Mouse (Mus musculus) left cerebral cortex, postnatal 36 days (tissue): Measurements from ENCODE around the gene Gse1. TPM values are rescaled to one million over a fixed set of nuclear protein-coding genes. Genes with fewer than 3 reads are reported as not detected.
A peak's percentile ranks its signal among the peaks of the same experiment; 100 is the strongest.

Source experiments
- DNase-seq, 2 experiments: peaks; one replicate each; pipeline ENCODE4 v3.0.0; 2021 to 2022; ENCODE audit warnings: low spot score in 2 of 2, mixed read lengths in 1 of 2
- intact Hi-C: fragments of 180-260 bp; cut with DNase I; formaldehyde crosslinking; loops from one replicate; pipeline ENCODE4 v1.15.1; 2025
- total RNA-seq, 2 experiments: library from RNA; stranded (reverse); gene quantifications; 2 replicates each; pipeline ENCODE4 v1.2.3; 2021

The Gse1 gene
- total RNA-seq, 2 experiments from 2014 or later = 64.1 to 87.6 TPM

DNA sequence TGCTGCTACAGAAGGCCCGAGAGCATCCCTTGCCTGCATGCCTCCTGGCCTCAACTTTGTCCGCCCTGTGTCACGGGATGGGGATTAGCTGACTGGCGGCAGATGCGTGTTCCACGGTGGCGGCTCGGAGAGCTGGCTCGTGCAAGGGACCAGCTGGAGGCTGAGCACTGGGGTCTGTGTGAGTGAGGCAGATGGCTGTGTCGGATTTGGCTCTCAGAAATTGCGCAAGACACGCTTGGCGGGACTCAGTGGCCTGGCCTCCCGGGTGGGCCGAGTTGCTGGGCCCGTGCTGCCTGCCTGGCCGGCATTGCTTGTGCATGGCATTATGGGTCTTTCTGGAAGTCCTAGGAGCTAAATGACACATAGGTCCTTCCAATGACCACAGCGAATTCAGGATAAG is 81.1 kb downstream of the Gse1 start:
- intact Hi-C loops = no loop called here
- peak in 1 of 2 experiments; percentile 54 for DNase-seq

DNA sequence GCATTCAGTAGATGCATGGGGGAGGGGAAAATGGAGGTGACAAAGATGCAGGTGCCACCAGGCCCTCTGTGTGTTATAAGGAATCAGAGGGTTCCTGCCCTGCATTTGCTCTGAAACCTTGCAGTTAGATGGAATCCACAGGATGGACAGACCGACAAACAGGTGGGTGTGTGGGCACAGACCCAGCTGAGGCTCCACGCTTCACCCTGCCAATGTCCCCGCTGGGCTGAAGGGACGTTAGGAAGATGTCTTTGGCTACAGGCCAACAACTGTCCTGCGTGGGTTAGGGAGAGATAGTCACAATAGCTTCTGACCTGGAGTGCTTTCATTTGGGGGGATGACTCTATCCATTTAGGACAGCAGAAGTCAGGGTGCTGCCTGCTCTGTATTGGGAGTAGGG is 81.8 kb downstream of the Gse1 start:
- DNase-seq = no peak
- intact Hi-C loops = no loop called here

DNA sequence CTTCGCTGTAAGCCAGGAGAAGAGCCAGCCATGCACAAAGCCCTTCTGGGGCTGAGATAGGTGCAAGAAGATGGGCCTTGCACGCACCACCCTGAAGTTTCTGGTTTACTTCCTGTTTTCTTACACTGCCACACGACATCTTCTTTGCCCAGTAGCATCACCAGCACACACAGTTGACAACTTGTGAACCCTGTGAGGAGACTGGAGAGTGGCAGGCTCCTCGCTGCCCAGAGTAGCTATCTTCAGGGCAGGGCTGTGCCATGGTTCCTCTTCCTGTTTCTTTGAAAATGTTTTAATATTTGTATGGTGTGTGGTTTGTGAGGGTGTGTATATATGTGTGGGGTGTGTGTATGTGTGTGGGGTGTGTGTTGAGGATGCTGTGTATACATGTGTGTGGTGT is 84.2 kb downstream of the Gse1 start:
- intact Hi-C loops = no loop called here
- DNase-seq = no peak

- DNase-seq = no peak
- intact Hi-C loops = no loop called here
Measured at GRCm38 (mm10) chr8:120313674-120314073, 85.4 kb downstream of the Gse1 start.

DNA sequence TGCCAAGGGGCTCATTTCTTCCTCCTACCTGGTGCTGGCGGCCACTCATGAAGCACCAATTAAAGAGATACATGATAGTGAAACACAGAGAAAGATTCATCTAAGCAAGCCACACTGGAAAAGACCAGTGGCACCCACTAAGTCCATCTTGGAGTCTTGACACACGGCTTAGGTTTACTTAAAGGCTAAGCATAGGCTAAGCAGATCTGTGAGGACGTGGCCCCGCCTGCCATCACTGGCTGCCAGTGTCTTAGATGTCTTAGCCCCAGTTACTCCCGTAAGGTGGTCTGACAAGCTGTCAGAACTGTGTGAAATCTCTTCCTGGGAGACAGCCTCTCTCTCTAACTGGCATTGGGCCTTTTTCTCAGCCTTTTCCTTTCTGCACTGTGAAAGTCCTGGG is 86.7 kb downstream of the Gse1 start:
- intact Hi-C loops = no loop called here
- no peak for DNase-seq

DNA sequence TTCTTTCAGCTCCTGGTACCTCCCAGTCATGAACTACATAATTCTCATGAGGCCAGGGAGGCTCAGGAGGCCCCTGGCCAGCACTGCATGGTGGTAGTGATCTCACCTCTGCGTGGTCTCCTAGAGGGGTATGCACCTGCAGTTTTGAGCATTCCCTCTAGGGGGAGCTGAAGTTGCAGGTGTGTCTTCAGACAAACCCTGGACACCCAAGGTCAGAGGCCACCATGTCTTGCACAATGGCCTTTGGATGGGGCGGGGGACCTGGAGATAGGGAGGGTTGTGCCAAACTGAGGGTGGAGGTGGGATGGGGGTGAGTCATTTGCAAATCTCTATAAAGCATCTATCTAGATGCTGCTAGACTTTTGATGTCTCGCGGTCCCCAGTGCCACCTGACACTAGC is 87.4 kb downstream of the Gse1 start:
- no peak for DNase-seq
- intact Hi-C loops = no loop called here

DNA sequence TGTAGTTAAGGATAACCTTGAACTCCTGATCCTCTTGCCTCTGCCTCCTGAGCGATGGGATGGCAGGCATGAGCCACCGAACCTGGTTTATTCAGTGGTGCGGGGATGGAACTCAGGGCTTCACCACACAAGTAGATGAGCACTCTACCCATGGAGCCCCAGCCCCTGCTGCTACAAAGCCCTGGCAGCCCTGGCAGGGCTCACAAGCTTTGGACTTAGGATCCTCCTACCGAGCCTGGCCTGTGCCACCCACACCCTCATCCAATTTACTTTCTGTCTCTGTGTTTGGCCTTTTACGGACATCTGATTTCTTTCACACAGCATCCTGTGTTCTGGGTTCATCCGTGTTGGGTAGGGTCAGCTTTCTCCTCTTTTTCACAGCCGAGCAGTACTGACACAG is 88.5 kb downstream of the Gse1 start:
- intact Hi-C loops = no loop called here
- DNase-seq = no peak

GRCm38 (mm10) chr8:120317118-120317824 is 89.0 kb downstream of the Gse1 start:
- DNase-seq = no peak
- intact Hi-C loops = no loop called here

DNA sequence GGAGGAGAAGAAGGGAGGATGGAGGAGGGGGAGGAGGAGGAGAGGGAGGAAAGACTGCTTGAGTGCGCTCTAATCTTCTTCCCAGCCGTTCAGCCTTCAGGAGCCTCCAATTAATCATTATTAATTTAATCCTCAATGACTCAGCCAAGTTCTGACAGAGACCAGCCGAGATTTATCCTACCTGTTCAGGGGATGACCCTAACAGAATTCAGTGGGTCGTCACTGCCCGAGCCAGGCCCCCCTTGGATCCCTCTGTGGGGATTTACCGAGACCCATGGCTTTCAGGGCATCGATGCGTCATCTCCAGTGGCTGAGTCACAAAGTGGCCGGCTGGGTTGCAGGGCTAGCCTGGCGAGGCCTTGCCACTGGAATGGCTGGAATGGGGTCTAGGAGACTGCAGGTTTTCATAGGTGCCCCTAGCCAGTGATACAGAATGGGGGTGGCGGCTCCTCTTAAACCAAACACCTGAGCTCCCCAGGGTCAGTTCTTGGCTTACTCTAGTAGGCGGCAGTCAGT is 90.3 kb downstream of the Gse1 start:
- no peak for DNase-seq
- intact Hi-C loops = loop anchor here (2.0 kb wide), 2 partner anchors 30 to 140 kb away; no protein-coding TSS in a partner anchor

GRCm38 (mm10) chr8:120319449-120319848 is 91.2 kb downstream of the Gse1 start:
- DNase-seq = peak; percentile 66 to 71
- intact Hi-C loops = loop anchor here (2.0 kb wide), 2 partner anchors 31 to 141 kb away; no protein-coding TSS in a partner anchor

DNA sequence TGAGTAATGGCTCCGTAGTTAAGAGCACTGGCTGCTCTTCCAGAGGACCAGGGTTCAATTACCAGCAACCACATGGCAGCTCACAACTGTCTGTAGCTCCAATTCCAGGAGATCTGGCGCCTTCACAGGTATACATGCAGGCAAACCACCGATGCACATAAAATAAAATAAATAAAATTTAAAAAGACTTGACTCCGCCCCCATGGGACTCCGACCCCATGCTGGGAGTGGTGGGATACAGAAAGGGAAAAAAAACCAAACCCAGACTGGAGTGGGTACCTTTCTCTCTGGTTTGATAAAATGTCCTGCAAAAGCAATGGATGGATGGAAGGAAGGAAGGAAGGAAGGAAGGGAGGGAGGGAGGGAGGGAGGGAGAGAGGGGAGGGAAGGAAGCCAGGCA is 91.9 kb downstream of the Gse1 start:
- intact Hi-C loops = loop anchor here (5.0 kb wide), 1 partner anchor 42 kb away; no protein-coding TSS in a partner anchor
- DNase-seq = no peak

DNA sequence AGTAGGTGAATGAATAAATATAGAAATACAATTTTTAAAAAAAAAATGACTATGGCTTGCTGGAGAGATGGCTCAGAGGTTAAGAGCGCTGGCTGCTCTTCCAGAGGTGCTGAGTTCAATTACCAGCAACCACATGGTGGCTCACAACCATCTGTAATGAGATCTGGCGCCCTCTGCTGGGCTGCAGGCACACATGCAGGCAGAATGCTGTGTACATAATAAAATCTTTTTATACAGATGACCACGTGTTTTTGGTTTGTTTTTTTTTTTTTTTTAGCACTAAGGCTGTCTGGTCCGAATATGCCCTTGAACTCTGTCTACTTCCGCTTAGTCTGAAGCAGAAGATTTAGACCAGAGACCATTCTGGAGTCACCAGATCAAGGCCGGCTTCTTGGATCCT is 93.5 kb downstream of the Gse1 start:
- intact Hi-C loops = loop anchor here (5.0 kb wide), 1 partner anchor 41 kb away; no protein-coding TSS in a partner anchor

DNA sequence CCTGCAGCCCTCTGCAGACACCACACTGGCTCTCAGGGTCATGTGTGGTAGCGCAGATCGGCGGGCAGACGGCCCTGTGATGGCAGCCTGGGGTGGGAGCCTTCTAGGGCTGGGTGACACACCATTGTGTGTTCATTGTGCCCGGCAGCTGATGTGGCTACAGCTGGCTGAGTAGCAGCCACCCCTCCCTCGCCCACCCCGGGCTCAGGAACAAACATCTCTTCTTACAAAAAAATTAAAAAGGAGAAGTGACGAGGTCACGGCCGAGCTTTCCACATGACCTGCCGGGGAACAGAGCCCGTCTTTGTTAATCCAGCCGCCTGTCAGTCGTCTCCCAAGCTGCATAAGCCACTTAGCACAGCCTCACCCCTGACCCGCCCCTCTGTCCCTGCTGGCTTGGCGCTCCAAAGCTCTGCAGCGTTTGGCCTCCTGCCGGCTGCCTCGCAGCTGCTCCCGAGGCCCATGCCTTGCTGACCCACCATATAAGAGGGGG is 94.7 kb downstream of the Gse1 start:
- intact Hi-C loops = loop anchor here (5.0 kb wide), 1 partner anchor 39 kb away; no protein-coding TSS in a partner anchor
- DNase-seq = no peak

More for the DNA sequence above, 93.5 kb downstream of the Gse1 start:
- no peak for DNase-seq

DNA sequence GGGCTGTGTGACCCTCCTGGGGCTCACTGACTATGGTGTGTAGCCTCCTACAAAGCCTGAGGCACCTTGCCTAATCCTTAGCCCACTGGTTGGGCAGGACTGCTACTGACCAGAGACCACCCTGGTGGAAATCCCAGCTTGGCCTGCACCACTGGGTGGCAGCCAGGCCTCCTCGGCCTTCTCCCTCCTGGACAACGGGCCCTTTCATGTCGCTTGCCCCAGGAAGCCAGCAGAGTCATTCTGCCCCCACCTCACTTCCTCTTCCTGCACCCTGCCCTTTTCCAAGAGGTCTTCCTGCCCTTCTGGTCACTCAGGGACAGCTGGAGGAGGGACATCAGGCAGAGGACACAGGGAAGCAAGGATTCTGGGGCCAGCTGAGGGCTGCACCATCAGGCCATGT is 96.3 kb downstream of the Gse1 start:
- intact Hi-C loops = loop anchor here (5.0 kb wide), 1 partner anchor 38 kb away; no protein-coding TSS in a partner anchor
- DNase-seq = no peak

DNA sequence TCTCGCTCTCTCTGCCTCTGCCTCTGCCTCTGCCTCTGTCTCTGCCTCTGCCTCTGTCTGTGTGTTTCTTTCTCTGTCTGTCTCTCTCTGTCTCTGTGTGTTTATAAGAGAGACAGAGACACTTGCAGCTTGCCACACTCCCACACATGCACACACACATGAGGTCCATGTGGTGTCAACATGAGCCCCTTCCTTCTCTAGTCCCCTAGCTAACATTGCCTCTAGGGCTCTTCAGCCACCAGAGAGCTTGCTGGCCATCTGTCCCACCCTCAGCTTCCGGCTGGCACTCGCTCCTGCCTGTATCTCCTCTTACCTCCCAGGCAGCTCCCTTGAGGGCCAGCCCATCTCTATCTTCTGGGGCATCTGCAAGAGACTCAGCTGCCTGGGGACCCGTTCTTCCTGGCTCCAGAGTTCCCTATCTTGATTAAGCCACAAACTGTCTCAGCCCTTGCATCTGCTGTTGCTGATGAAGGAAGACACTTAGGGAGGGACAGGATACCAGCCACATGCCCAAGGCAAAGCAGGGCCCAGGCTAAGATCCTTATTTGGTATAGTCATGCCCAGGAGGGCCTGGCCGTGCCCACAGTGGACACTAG is 97.0 kb downstream of the Gse1 start:
- intact Hi-C loops = no loop called here
- no peak for DNase-seq

- intact Hi-C loops = no loop called here
- DNase-seq = no peak
Measured at GRCm38 (mm10) chr8:120327131-120327554, 98.9 kb downstream of the Gse1 start.

GRCm38 (mm10) chr8:120328361-120329022 is 100.2 kb downstream of the Gse1 start:
- DNase-seq = no peak
- intact Hi-C loops = no loop called here

DNA sequence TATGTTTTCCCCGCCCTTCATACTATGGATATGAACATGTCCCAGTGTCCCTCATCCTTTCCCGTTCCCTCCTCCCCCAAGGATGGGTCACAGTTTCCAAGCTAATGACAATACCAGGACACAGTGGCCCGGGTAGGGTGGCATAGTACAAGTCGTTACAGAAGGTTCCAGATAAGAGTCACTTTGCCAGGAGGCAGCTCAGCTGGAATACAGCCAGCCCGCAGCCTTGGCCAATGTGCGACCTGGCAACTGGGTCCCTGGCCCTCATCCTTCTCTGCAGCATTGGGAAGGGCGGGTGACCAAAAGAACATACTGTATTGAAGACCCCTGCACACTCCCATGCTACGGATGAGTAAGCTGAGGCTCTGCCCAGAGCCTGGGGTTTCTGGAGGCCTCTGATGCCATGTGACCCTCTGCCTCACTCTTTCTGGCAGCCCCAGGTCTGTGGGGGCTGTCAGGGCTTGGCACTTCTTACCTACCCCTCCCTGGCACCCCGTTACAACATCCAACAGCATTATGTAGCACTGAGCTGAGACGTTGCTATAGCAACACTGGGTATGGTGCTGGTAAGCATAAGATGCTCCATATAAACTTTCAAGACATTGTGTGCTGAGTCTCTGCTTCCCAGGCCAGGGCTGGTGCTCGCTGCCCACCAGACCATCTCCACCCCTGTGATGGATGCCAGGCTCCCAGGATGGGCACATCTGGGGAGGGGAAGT is 100.9 kb downstream of the Gse1 start:
- intact Hi-C loops = no loop called here

GRCm38 (mm10) chr8:120331027-120331426 is 102.8 kb downstream of the Gse1 start:
- intact Hi-C loops = no loop called here
- no peak for DNase-seq

More for the DNA sequence above, 100.9 kb downstream of the Gse1 start:
- no peak for DNase-seq
